Mouse (Mus musculus) liver, embryonic 14.5 days (tissue): ENCODE results near the gene Tmem135. TPM values are rescaled to one million over a fixed set of nuclear protein-coding genes. Genes with fewer than 3 reads are reported as not detected.
"Not testable (repeated sequence)": the region's sequence is repeated elsewhere in the genome, so short reads cannot be mapped to it uniquely, and the experiment has no call there.

Experiments used
- ATAC-seq: fragments of 200-750 bp; cut with Nextera tagmentation; 2 replicates; pipeline ENCODE4 v1.8.0; 2017; ENCODE audit warnings: moderate number of reproducible peaks, mild to moderate bottlenecking, moderate library complexity; ENCODE audit not compliant: insufficient read depth
- DNase-seq, 3 experiments: peaks; one replicate each; pipeline ENCODE4 v3.0.0-alpha.2; 2012 to 2013; ENCODE audit warnings: low read depth in 3 of 3, low spot score in 3 of 3
- H3K27ac ChIP-seq: fragments of 300-500 bp; sonication (generic); 2 replicates; pipeline ENCODE4 v1.5.1; 2014; ENCODE audit warnings: moderate library complexity, mild to moderate bottlenecking, control low read depth, inconsistent platforms
- H3K27me3 ChIP-seq: fragments of 300-500 bp; sonication (generic); 2 replicates; pipeline ENCODE4 v1.6.1; 2014; ENCODE audit warnings: mild to moderate bottlenecking, low read length, moderate library complexity; ENCODE audit not compliant: control insufficient read depth, insufficient read depth
- H3K36me3 ChIP-seq: fragments of 300-500 bp; sonication (generic); replicated peaks from 2 replicates; pipeline ENCODE4 v1.6.1; 2014; ENCODE audit warnings: low read depth; ENCODE audit not compliant: control insufficient read depth, insufficient read depth
- H3K4me1 ChIP-seq, 2 experiments: fragments of 200-500 bp in 1 of 2; fragments of 300-500 bp in 1 of 2; sonication (generic) in 1 of 2; replicated peaks; 2 replicates each; pipeline ENCODE4 v1.6.1; 2012 to 2014; ENCODE audit warnings: antibody characterized with exemption in 1 of 2, inconsistent platforms in 1 of 2, low read length in 1 of 2; ENCODE audit not compliant: control insufficient read depth in 2 of 2, insufficient read depth in 2 of 2
- H3K4me2 ChIP-seq: fragments of 300-500 bp; sonication (generic); 2 replicates; pipeline ENCODE4 v1.6.1; 2014; ENCODE audit warnings: low read depth, mild to moderate bottlenecking, control low read depth, moderate library complexity
- H3K4me3 ChIP-seq, 2 experiments: fragments of 200-500 bp in 1 of 2; fragments of 300-500 bp in 1 of 2; sonication (generic) in 1 of 2; 2 replicates each; pipeline ENCODE4 v1.5.1; 2012 to 2014; ENCODE audit warnings: low read depth in 2 of 2, low read length in 2 of 2, mild to moderate bottlenecking in 2 of 2, control low read depth in 1 of 2, inconsistent platforms in 1 of 2, moderate library complexity in 1 of 2; ENCODE audit not compliant: insufficient read depth in 1 of 2
- H3K9ac ChIP-seq: fragments of 300-500 bp; sonication (generic); replicated peaks from 2 replicates; pipeline ENCODE4 v1.6.1; 2014; ENCODE audit warnings: mild to moderate bottlenecking, control low read depth, moderate library complexity
- H3K9me3 ChIP-seq: fragments of 300-500 bp; sonication (generic); 2 replicates; pipeline ENCODE4 v1.6.1; 2016; ENCODE audit warnings: low read length, mixed read lengths; ENCODE audit not compliant: control insufficient read depth
- CTCF ChIP-seq: IDR thresholded peaks from 2 replicates; pipeline ENCODE4 v1.5.1; 2016; ENCODE audit warnings: antibody characterized with exemption, low read depth, control low read depth
- EP300 ChIP-seq: IDR thresholded peaks from 2 replicates; pipeline ENCODE4 v1.6.1; 2016; ENCODE audit warnings: antibody characterized with exemption, low read depth
- WGBS: fragments of 180-500 bp; shearing (Covaris S2); extraction: QIAGEN DNeasy Blood & Tissue Kit; methylation state at CpG from one replicate; pipeline ENCODE4 v1.1.7; 2014; ENCODE audit not compliant: insufficient replicate concordance; 5-methylcytosine and 5-hydroxymethylcytosine counted together
- polyA plus RNA-seq, 2 experiments: library from polyadenylated mRNA; depleted of rRNA in 1 of 2; stranded (reverse) in 1 of 2; unstranded in 1 of 2; fragments of >200 nt; fragmentation: Nextera tagmentation in 1 of 2; extraction: Ambion mirVana in 1 of 2; gene quantifications; 2 replicates each; pipeline versions ENCODE4 v1.2.1 to v1.2.3; 2012 to 2014

Tmem135 gene
- polyA plus RNA-seq, 2 experiments: 5.4 to 12.7 TPM

- Histone ChIP-seq H3K9ac (no peak overlapping the region), H3K9me3 (no peaks in the 10 kb centered on the region), H3K4me2 (no peak overlapping the region), H3K4me1 (peaks cover 9 to 13% of the 10 kb centered on the region in 2 experiments), H3K27ac (no peak overlapping the region), H3K36me3 (no peaks in the 10 kb centered on the region), H3K27me3 (no peaks in the 10 kb centered on the region), H3K4me3 (no peak overlapping the region)
- TF ChIP-seq EP300 (no peak), CTCF (no peak)
- no peak for ATAC-seq
- no peak for DNase-seq
These were observed 68.7 kb downstream of the Tmem135 start for GRCm38 (mm10) chr7:89335316-89335715.

GRCm38 (mm10) chr7:89329896-89330295 is 74.1 kb downstream of the Tmem135 start:
- ATAC-seq: no peak
- Histone ChIP-seq H3K4me1 (peaks cover 4 to 9% of the 10 kb centered on the region in 2 experiments; a peak in 3 of 4 replicates), H3K9ac (no peak overlapping the region), H3K27ac (no peak overlapping the region), H3K4me3 (no peak overlapping the region), H3K36me3 (no peaks in the 10 kb centered on the region), H3K27me3 (no peaks in the 10 kb centered on the region), H3K9me3 (no peaks in the 10 kb centered on the region), H3K4me2 (no peak overlapping the region)
- TF ChIP-seq EP300 (no peak), CTCF (no peak)
- WGBS: 65% methylated on average over 1 of the region's 1 CpGs
- no peak for DNase-seq

- Histone ChIP-seq H3K27me3 (no peaks in the 10 kb centered on the region), H3K4me2 (no peak overlapping the region), H3K27ac (no peak overlapping the region), H3K36me3 (no peaks in the 10 kb centered on the region), H3K4me3 (no peak overlapping the region), H3K9ac (no peak overlapping the region), H3K4me1 (peaks cover 4 to 9% of the 10 kb centered on the region in 2 experiments; a peak in 3 of 4 replicates), H3K9me3 (no peaks in the 10 kb centered on the region)
- no peak for ATAC-seq
- no peak for DNase-seq
- TF ChIP-seq EP300 (no peak), CTCF (no peak)
- WGBS: 67% methylated on average over 5 of the region's 5 CpGs
These were observed 76.3 kb downstream of the Tmem135 start for GRCm38 (mm10) chr7:89327731-89328130.

GRCm38 (mm10) chr7:89326761-89327160 is 77.3 kb downstream of the Tmem135 start:
- H3K36me3 ChIP-seq: no peaks in the 10 kb centered on the region
- DNase-seq: no peak
- H3K9me3 ChIP-seq: no peaks in the 10 kb centered on the region
- 27% methylated on average over 4 of the region's 4 CpGs for WGBS
- peaks cover 4 to 9% of the 10 kb centered on the region in 2 experiments; a peak in 3 of 4 replicates for H3K4me1 ChIP-seq
- H3K4me2 ChIP-seq: peak overlapping the region; percentile 32; the same call in 1 of the 2 replicates
- ATAC-seq: peak; percentile 52; the same call in 1 of the 2 replicates
- H3K27ac ChIP-seq: no peak overlapping the region
- H3K27me3 ChIP-seq: no peaks in the 10 kb centered on the region
- no peak for TF ChIP-seq CTCF
- no peak for TF ChIP-seq EP300
- H3K9ac ChIP-seq: no peak overlapping the region
- H3K4me3 ChIP-seq: no peak overlapping the region

GRCm38 (mm10) chr7:89326202-89326601 is 77.8 kb downstream of the Tmem135 start:
- Histone ChIP-seq H3K27ac (no peak overlapping the region), H3K9ac (no peak overlapping the region), H3K9me3 (no peaks in the 10 kb centered on the region), H3K4me2 (peak overlapping the region; percentile 32), H3K4me1 (peaks cover 4 to 9% of the 10 kb centered on the region in 2 experiments; a peak in 3 of 4 replicates), H3K27me3 (no peaks in the 10 kb centered on the region), H3K36me3 (no peaks in the 10 kb centered on the region), H3K4me3 (no peak overlapping the region)
- TF ChIP-seq CTCF (no peak), EP300 (no peak)
- no peak for ATAC-seq
- peak in 1 of 3 experiments; percentile 14 for DNase-seq
- 11% methylated on average over 5 of the region's 5 CpGs for WGBS

DNA sequence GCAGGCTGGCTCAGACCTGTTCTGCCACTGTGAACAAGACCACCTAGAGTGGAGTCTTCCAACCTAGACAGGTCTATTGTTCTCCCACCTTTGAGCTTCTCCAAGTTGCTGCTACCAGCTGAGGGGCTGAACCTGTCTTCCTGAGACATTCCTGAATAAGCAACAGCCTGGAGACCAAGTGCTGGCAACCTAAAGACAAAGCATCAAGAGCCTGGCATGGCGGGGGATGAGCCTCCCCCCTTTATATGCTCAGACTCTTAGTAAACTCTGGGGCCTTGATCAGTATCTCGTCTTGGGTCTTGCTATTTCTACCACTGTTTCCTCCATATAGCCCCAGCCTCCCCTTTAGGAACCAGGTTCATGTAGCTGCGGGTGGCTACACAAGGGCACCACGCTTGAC is 81.3 kb downstream of the Tmem135 start:
- not testable (repeated sequence) for H3K27ac ChIP-seq, H3K4me3 ChIP-seq, H3K27me3 ChIP-seq, H3K9me3 ChIP-seq, H3K36me3 ChIP-seq, ATAC-seq, H3K4me1 ChIP-seq, H3K4me2 ChIP-seq, DNase-seq, H3K9ac ChIP-seq
- 48% methylated on average over 4 of the region's 4 CpGs for WGBS
